Mouse (Mus musculus): ENCODE data around the gene Btbd9. TPM values are rescaled to one million over a fixed set of nuclear protein-coding genes. Genes with fewer than 3 reads are reported as not detected.

The Btbd9 gene
- polyA plus RNA-seq, 1 experiment, result 21.7 TPM

GRCm38 (mm10) chr17:30304766-30305165, 271.5 kb downstream of the Btbd9 start:
- DNase-seq (ENCODE audit: low read depth in 1 of 2, low spot score in 2 of 2), result no peak
- TF ChIP-seq POLR2A (IDR thresholded peaks at IDR 0.05; ENCODE audit: low read depth, low read length) (no peak), CTCF (IDR thresholded peaks at IDR 0.05; ENCODE audit: extremely low read depth, insufficient read depth, insufficient read length, insufficient replicate concordance) (no peak)
- Histone ChIP-seq H3K27ac (ENCODE audit: insufficient read depth, low read length) (no peak overlapping the region), H3K27me3 (ENCODE audit: control insufficient read depth, insufficient read depth, low read length) (no peaks in the 10 kb centered on the region), H3K4me1 (ENCODE audit: control insufficient read depth, insufficient read depth, insufficient read length) (no peaks in the 10 kb centered on the region), H3K36me3 (ENCODE audit: control insufficient read depth, insufficient read depth, low read length) (no peaks in the 10 kb centered on the region), H3K4me3 (ENCODE audit: extremely low read depth, insufficient read depth, insufficient read length) (no peak overlapping the region)
- WGBS, result 89% methylated on average over 2 of the region's 2 CpGs

- H3K27me3 ChIP-seq (ENCODE audit: control insufficient read depth, insufficient read depth, low read length), result no peaks in the 10 kb centered on the region
- TF ChIP-seq CTCF (IDR thresholded peaks at IDR 0.05; ENCODE audit: extremely low read depth, insufficient read depth, insufficient read length, insufficient replicate concordance), result no peak
- no peak for TF ChIP-seq POLR2A (IDR thresholded peaks at IDR 0.05; ENCODE audit: low read depth, low read length)
- no peak overlapping the region for H3K27ac ChIP-seq (ENCODE audit: insufficient read depth, low read length)
- 85% methylated on average over 2 of the region's 2 CpGs for WGBS
- no peak for DNase-seq (ENCODE audit: low read depth in 1 of 2, low spot score in 2 of 2)
- peaks cover 3% of the 10 kb centered on the region; the same call in 1 of the 2 replicates for H3K36me3 ChIP-seq (ENCODE audit: control insufficient read depth, insufficient read depth, low read length)
- no peaks in the 10 kb centered on the region for H3K4me1 ChIP-seq (ENCODE audit: control insufficient read depth, insufficient read depth, insufficient read length)
- H3K4me3 ChIP-seq (ENCODE audit: extremely low read depth, insufficient read depth, insufficient read length), result no peak overlapping the region
These were observed 274.9 kb downstream of the Btbd9 start for GRCm38 (mm10) chr17:30301338-30301737.

GRCm38 (mm10) chr17:30297432-30297831, 278.9 kb downstream of the Btbd9 start:
- no peaks in the 10 kb centered on the region for H3K4me1 ChIP-seq (ENCODE audit: control insufficient read depth, insufficient read depth, insufficient read length)
- no peak for DNase-seq (ENCODE audit: low read depth in 1 of 2, low spot score in 2 of 2)
- H3K27ac ChIP-seq (ENCODE audit: insufficient read depth, low read length), result no peak overlapping the region
- TF ChIP-seq CTCF (IDR thresholded peaks at IDR 0.05; ENCODE audit: extremely low read depth, insufficient read depth, insufficient read length, insufficient replicate concordance), result no peak
- no peak for TF ChIP-seq POLR2A (IDR thresholded peaks at IDR 0.05; ENCODE audit: low read depth, low read length)
- H3K27me3 ChIP-seq (ENCODE audit: control insufficient read depth, insufficient read depth, low read length), result no peaks in the 10 kb centered on the region
- WGBS, result 92% methylated on average over 8 of the region's 8 CpGs
- peaks cover 3% of the 10 kb centered on the region for H3K36me3 ChIP-seq (ENCODE audit: control insufficient read depth, insufficient read depth, low read length)
- no peak overlapping the region for H3K4me3 ChIP-seq (ENCODE audit: extremely low read depth, insufficient read depth, insufficient read length)

- TF ChIP-seq CTCF (IDR thresholded peaks at IDR 0.05; ENCODE audit: extremely low read depth, insufficient read depth, insufficient read length, insufficient replicate concordance) (no peak), POLR2A (IDR thresholded peaks at IDR 0.05; ENCODE audit: low read depth, low read length) (no peak)
- no peak for DNase-seq (ENCODE audit: low read depth in 1 of 2, low spot score in 2 of 2)
- H3K4me1 ChIP-seq (ENCODE audit: control insufficient read depth, insufficient read depth, insufficient read length), result no peaks in the 10 kb centered on the region
- no peak overlapping the region for H3K27ac ChIP-seq (ENCODE audit: insufficient read depth, low read length)
- WGBS, result 74% methylated on average over 8 of the region's 8 CpGs
- H3K4me3 ChIP-seq (ENCODE audit: extremely low read depth, insufficient read depth, insufficient read length), result no peak overlapping the region
- H3K27me3 ChIP-seq (ENCODE audit: control insufficient read depth, insufficient read depth, low read length), result no peaks in the 10 kb centered on the region
- peaks cover 5% of the 10 kb centered on the region for H3K36me3 ChIP-seq (ENCODE audit: control insufficient read depth, insufficient read depth, low read length)
These were observed 280.2 kb downstream of the Btbd9 start for GRCm38 (mm10) chr17:30296069-30296468.

GRCm38 (mm10) chr17:30292666-30293065, 283.6 kb downstream of the Btbd9 start:
- Histone ChIP-seq H3K27ac (ENCODE audit: insufficient read depth, low read length) (no peak overlapping the region), H3K4me3 (ENCODE audit: extremely low read depth, insufficient read depth, insufficient read length) (no peak overlapping the region), H3K36me3 (ENCODE audit: control insufficient read depth, insufficient read depth, low read length) (peaks cover 2% of the 10 kb centered on the region; the same call in 1 of the 2 replicates), H3K27me3 (ENCODE audit: control insufficient read depth, insufficient read depth, low read length) (no peaks in the 10 kb centered on the region), H3K4me1 (ENCODE audit: control insufficient read depth, insufficient read depth, insufficient read length) (no peaks in the 10 kb centered on the region)
- TF ChIP-seq CTCF (IDR thresholded peaks at IDR 0.05; ENCODE audit: extremely low read depth, insufficient read depth, insufficient read length, insufficient replicate concordance) (no peak), POLR2A (IDR thresholded peaks at IDR 0.05; ENCODE audit: low read depth, low read length) (no peak)
- 90% methylated on average over 6 of the region's 6 CpGs for WGBS
- DNase-seq (ENCODE audit: low read depth in 1 of 2, low spot score in 2 of 2), result no peak

GRCm38 (mm10) chr17:30285641-30286040, 290.6 kb downstream of the Btbd9 start:
- no peak for DNase-seq (ENCODE audit: low read depth in 1 of 2, low spot score in 2 of 2)
- Histone ChIP-seq H3K4me1 (ENCODE audit: control insufficient read depth, insufficient read depth, insufficient read length) (no peaks in the 10 kb centered on the region), H3K27ac (ENCODE audit: insufficient read depth, low read length) (no peak overlapping the region), H3K27me3 (ENCODE audit: control insufficient read depth, insufficient read depth, low read length) (no peaks in the 10 kb centered on the region), H3K36me3 (ENCODE audit: control insufficient read depth, insufficient read depth, low read length) (no peaks in the 10 kb centered on the region), H3K4me3 (ENCODE audit: extremely low read depth, insufficient read depth, insufficient read length) (no peak overlapping the region)
- WGBS, result 94% methylated on average over 2 of the region's 2 CpGs
- TF ChIP-seq POLR2A (IDR thresholded peaks at IDR 0.05; ENCODE audit: low read depth, low read length), result no peak
- no peak for TF ChIP-seq CTCF (IDR thresholded peaks at IDR 0.05; ENCODE audit: extremely low read depth, insufficient read depth, insufficient read length, insufficient replicate concordance)

GRCm38 (mm10) chr17:30283460-30284050, 292.7 kb downstream of the Btbd9 start:
- Histone ChIP-seq H3K4me1 (ENCODE audit: control insufficient read depth, insufficient read depth, insufficient read length) (no peaks in the 10 kb centered on the region), H3K36me3 (ENCODE audit: control insufficient read depth, insufficient read depth, low read length) (no peaks in the 10 kb centered on the region), H3K27me3 (ENCODE audit: control insufficient read depth, insufficient read depth, low read length) (no peaks in the 10 kb centered on the region), H3K4me3 (ENCODE audit: extremely low read depth, insufficient read depth, insufficient read length) (no peak overlapping the region), H3K27ac (ENCODE audit: insufficient read depth, low read length) (no peak overlapping the region)
- no peak for TF ChIP-seq CTCF (IDR thresholded peaks at IDR 0.05; ENCODE audit: extremely low read depth, insufficient read depth, insufficient read length, insufficient replicate concordance)
- no peak for TF ChIP-seq POLR2A (IDR thresholded peaks at IDR 0.05; ENCODE audit: low read depth, low read length)
- WGBS, result 91% methylated on average over 4 of the region's 4 CpGs
- DNase-seq (ENCODE audit: low read depth in 1 of 2, low spot score in 2 of 2), result no peak
